Mouse (Mus musculus) left cerebral cortex, adult 2 months (tissue): ENCODE results near the gene Dpm3. TPM values are rescaled to one million over a fixed set of nuclear protein-coding genes. Genes with fewer than 3 reads are reported as not detected.
A peak's percentile ranks its signal among the peaks of the same experiment; 100 is the strongest.

ENCODE experiments used
- DNase-seq, 2 experiments: peaks; one replicate each; pipeline ENCODE4 v3.0.0; 2021 to 2022; ENCODE audit warnings: low spot score in 2 of 2, mixed read lengths in 1 of 2; ENCODE audit errors: extremely low spot score in 1 of 2
- H3K27ac ChIP-seq: fragments of 200-600 bp; 2 replicates; pipeline ENCODE4 v1.8.1; 2022
- H3K4me3 ChIP-seq: fragments of 200-600 bp; 2 replicates; pipeline ENCODE4 v1.8.1; 2022
- CTCF ChIP-seq: fragments of 200-600 bp; IDR thresholded peaks from 2 replicates; pipeline ENCODE4 v1.8.1; 2022; ENCODE audit warnings: antibody characterized with exemption, mild to moderate bottlenecking, moderate library complexity
- intact Hi-C: fragments of 180-260 bp; cut with DNase I; formaldehyde crosslinking; loops from one replicate; pipeline ENCODE4 v1.15.1; 2025
- total RNA-seq, 2 experiments: library from RNA; stranded (reverse); gene quantifications; 2 replicates each; pipeline ENCODE4 v1.2.3; 2021

Dpm3 gene
- total RNA-seq, 2 experiments from 2014 or later = 50.9 to 53.1 TPM

DNA sequence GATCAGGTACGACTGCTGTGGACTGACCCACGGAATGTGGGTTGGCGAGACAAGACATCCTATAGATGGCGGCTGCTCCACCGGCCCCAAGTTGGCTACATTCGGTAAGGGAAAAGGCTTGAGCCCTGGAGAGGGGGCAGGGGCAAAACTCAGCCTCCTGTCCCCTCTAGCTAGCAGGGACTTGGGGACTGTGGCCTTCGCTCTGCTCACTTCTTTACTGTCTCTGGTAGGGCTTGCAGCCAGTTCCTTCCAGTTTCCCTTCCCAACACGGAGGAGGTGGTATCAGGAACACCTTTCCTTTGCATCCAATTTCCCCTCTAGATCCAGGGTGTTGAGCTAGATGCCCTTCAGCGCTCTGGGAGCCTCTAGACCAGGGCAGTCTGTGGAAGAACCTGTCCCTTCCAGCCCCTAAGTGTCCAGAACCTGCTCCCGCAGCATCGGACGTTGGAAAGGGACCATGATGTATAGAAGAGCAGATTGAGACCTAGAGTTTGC lies 33.8 kb upstream of the Dpm3 start:
- TF ChIP-seq CTCF = no peak
- Histone ChIP-seq H3K4me3 (peak overlapping the region; percentile 53), H3K27ac (peak overlapping the region; percentile 74)
- intact Hi-C loops = no loop called here
- no peak for DNase-seq

DNA sequence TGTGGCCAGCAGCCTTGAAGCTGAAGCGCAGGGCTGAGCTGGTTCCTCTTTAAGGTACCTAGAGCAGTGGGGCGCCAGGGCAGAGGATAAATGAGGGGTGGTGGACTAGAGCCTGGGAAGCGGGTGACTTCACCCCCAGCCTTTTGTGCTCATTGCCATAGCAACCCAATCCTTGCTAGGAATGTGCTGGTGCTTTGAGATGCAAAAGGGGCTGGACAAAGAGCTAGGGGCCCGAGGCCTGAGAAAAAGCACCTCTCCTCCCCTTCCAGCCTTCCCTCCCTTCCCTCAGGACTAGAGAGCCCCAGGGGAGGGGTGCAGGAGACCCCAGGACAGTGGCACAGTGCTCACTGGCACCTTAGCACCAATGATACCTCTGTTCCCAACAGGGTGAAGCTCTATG lies 33.2 kb upstream of the Dpm3 start:
- peak overlapping the region; percentile 53 for H3K4me3 ChIP-seq
- H3K27ac ChIP-seq = peak overlapping the region; percentile 74
- no peak for TF ChIP-seq CTCF
- intact Hi-C loops = no loop called here
- DNase-seq = peak in 1 of 2 experiments; percentile 27

GRCm38 (mm10) chr3:89226361-89226760 lies 32.8 kb upstream of the Dpm3 start:
- no peak for TF ChIP-seq CTCF
- intact Hi-C loops = no loop called here
- DNase-seq = peak in 1 of 2 experiments; percentile 9
- Histone ChIP-seq H3K27ac (peak overlapping the region; percentile 74), H3K4me3 (peak overlapping the region; percentile 53)

GRCm38 (mm10) chr3:89226900-89227299 lies 32.3 kb upstream of the Dpm3 start, which contains the start of gene Mtx1:
Gene Mtx1, minus strand, starts transcription at chr3:89227088.
- TF ChIP-seq CTCF = no peak
- intact Hi-C loops = no loop called here
- peak in 1 of 2 experiments; percentile 20 for DNase-seq
- H3K4me3 ChIP-seq = peak within 1 kb of the TSS; percentile 53
- peak within 1 kb of the TSS; percentile 82 for H3K27ac ChIP-seq

DNA sequence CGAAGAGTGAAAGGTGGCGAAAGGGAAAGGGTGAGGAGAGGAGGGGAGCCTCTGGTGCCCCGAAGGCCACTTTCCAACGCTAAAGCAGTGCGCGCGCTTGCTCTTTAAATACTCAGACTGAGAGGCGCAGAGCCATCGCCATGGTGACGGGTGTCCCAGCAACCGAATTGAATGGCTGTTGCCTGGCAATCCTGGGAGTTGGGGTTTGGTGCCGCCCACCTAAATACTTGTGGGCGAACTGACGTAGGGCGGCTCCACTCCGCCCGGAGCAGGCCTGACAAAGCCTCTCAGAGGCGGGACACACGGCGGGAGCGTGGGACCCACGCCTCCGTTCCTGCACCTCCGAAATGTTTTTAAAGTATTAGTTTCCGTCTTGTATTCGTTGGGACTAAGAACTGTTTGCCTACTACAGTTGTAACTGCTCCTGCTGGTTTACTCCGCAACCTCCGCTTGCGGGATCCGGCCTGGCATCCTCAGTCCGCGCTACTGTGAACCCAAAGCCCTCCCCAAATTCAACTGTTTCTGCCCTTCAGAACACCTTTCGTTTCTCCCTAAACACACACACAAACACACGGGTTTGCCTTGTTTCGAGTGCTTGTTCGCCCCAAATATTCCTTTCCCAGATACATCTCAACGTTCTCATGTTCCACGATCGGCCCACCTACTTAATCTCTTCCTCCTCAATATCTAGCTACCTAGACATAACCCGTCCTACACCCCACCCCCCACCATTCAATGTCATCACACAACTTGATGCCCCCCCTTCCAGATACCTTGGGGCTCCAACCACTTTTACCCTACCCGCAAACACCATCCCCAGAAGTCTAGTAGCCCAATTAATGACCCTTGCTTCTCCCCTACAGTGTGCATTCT lies 31.6 kb upstream of the Dpm3 start:
- intact Hi-C loops = loop anchor here (2.0 kb wide), 1 partner anchor 15 kb away; no protein-coding TSS in a partner anchor
- no peak for TF ChIP-seq CTCF
- peak overlapping the region; percentile 53 for H3K4me3 ChIP-seq
- peak; percentile 88 to 92 for DNase-seq
- H3K27ac ChIP-seq = peak overlapping the region; percentile 82

DNA sequence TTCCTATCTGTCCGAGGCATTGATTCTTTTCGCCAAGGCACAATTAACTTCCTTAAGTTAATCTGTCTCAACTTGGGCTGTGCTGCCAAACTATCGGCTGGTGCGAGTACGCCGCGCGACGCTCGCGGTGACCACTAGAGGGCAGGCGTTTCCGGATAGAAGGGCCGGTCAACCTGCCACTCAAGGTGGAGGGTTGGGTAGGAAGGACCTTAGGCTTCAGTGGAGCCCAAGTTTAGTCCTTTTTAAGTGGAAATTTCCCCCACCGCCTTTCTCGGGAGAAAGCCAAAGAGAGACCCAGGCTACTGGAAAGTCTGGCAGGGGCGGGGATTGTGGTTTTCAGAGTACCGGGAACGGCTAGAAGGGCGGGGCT lies 31.0 kb upstream of the Dpm3 start:
- Histone ChIP-seq H3K4me3 (peak overlapping the region; percentile 53), H3K27ac (0 out of 2 replicates have a peak overlapping the region, but pooled peaks have one; percentile 65)
- TF ChIP-seq CTCF = peak; percentile 97
- intact Hi-C loops = loop anchor here (2.0 kb wide), 1 partner anchor 15 kb away; no protein-coding TSS in a partner anchor
- peak; percentile 81 to 91 for DNase-seq

- peak within 1 kb of the TSS; percentile 82 for H3K27ac ChIP-seq
- TF ChIP-seq CTCF = no peak
- DNase-seq = peak in 1 of 2 experiments; percentile 9
- peak within 1 kb of the TSS; percentile 53 for H3K4me3 ChIP-seq
- intact Hi-C loops = loop anchor here (2.0 kb wide), 1 partner anchor 14 kb away; no protein-coding TSS in a partner anchor
Observed at GRCm38 (mm10) chr3:89228836-89229235, 30.3 kb upstream of the Dpm3 start, which contains the start of gene Muc1. Gene Muc1, plus strand, starts transcription at chr3:89229057.

DNA sequence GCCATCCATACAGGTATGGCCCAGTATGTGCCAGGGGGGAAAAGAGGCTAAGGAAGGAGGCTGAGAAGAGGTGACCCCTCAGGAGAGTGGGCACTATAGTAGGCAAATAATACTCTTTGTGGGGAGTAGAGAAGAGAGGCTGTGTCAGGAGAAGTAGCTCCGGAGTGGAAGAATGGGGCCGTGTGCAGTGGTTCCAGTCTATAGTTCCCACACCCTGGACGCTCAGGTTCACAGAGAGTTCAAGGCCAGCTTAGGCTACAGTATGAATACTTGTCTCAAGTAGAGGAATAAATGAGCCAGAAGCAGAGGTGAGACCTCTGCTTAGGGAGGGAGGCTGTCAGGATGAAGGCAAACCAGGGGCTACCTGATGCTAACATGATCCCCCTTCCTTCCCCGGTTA lies 29.9 kb upstream of the Dpm3 start:
- intact Hi-C loops = loop anchor here (2.0 kb wide), 1 partner anchor 14 kb away; no protein-coding TSS in a partner anchor
- no peak overlapping the region for H3K4me3 ChIP-seq
- DNase-seq = no peak
- H3K27ac ChIP-seq = no peak overlapping the region
- no peak for TF ChIP-seq CTCF

GRCm38 (mm10) chr3:89230561-89230960 lies 28.6 kb upstream of the Dpm3 start:
- no peak for TF ChIP-seq CTCF
- Histone ChIP-seq H3K27ac (no peak overlapping the region), H3K4me3 (no peak overlapping the region)
- intact Hi-C loops = no loop called here
- DNase-seq = no peak

DNA sequence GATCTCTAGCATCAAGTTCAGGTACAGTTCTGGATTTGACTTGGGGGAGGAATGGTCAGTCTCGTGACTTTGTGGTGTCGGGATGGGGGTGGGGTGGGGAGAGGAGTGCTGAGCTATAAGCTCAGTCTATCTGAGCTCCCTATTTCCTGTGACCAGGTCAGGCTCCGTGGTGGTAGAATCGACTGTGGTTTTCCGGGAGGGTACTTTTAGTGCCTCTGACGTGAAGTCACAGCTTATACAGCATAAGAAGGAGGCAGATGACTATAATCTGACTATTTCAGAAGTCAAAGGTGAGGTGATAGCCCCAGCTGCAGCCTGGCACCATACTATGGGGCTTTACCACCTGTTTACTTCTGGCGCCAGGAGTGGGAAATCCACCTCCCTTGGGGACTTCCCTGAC lies 27.8 kb upstream of the Dpm3 start:
- Histone ChIP-seq H3K27ac (no peak overlapping the region), H3K4me3 (no peak overlapping the region)
- no peak for TF ChIP-seq CTCF
- intact Hi-C loops = no loop called here
- no peak for DNase-seq

DNA sequence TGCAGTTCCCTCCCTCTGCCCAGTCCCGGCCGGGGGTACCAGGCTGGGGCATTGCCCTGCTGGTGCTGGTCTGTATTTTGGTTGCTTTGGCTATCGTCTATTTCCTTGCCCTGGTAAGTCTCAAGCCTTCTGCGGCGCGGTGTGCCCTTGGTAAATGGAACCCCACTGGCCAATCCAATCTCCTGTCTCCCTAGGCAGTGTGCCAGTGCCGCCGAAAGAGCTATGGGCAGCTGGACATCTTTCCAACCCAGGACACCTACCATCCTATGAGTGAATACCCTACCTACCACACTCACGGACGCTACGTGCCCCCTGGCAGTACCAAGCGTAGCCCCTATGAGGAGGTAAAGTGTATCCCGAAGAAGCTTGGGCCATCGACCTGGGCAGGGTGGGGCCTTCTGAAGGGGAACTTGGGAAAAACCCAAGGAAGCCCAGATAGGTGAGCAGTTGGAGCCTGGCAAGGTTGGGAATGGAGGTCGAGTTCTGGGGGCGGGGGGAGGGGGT lies 27.3 kb upstream of the Dpm3 start:
- intact Hi-C loops = no loop called here
- Histone ChIP-seq H3K4me3 (no peak overlapping the region), H3K27ac (no peak overlapping the region)
- DNase-seq = no peak
- no peak for TF ChIP-seq CTCF

- intact Hi-C loops = no loop called here
- DNase-seq = no peak
- no peak for TF ChIP-seq CTCF
- H3K27ac ChIP-seq = no peak overlapping the region
- H3K4me3 ChIP-seq = no peak overlapping the region
Observed at GRCm38 (mm10) chr3:89232614-89233013, 26.5 kb upstream of the Dpm3 start.
